Mouse (Mus musculus) heart, embryonic 13.5 days (tissue): ENCODE measurements around the gene Pbx1. TPM values are rescaled to one million over a fixed set of nuclear protein-coding genes. Genes with fewer than 3 reads are reported as not detected.

Experiments
- ATAC-seq: fragments of 200-750 bp; cut with Nextera tagmentation; 2 replicates; pipeline ENCODE4 v1.8.0; 2017; ENCODE audit warnings: moderate TSS enrichment; ENCODE audit not compliant: insufficient number of reproducible peaks, low FRiP score, low TSS enrichment; ENCODE audit errors: extremely low read depth
- H3K27ac ChIP-seq: fragments of 300-500 bp; sonication (generic); replicated peaks from 2 replicates; pipeline ENCODE4 v1.5.1; 2015; ENCODE audit warnings: moderate library complexity, mild to moderate bottlenecking, inconsistent platforms
- H3K27me3 ChIP-seq: fragments of 300-500 bp; sonication (generic); replicated peaks from 2 replicates; pipeline ENCODE4 v1.6.1; 2015; ENCODE audit warnings: mild to moderate bottlenecking, inconsistent platforms
- H3K36me3 ChIP-seq: fragments of 300-500 bp; sonication (generic); 2 replicates; pipeline ENCODE4 v1.6.1; 2015; ENCODE audit warnings: mild to moderate bottlenecking, inconsistent platforms
- H3K4me1 ChIP-seq: fragments of 300-500 bp; sonication (generic); 2 replicates; pipeline ENCODE4 v1.6.1; 2015; ENCODE audit warnings: inconsistent platforms
- H3K4me2 ChIP-seq: fragments of 300-500 bp; sonication (generic); 2 replicates; pipeline ENCODE4 v1.6.1; 2015; ENCODE audit warnings: inconsistent platforms, mild to moderate bottlenecking, moderate library complexity
- H3K4me3 ChIP-seq: fragments of 300-500 bp; sonication (generic); 2 replicates; pipeline ENCODE4 v1.5.1; 2015; ENCODE audit warnings: moderate library complexity, mild to moderate bottlenecking, inconsistent platforms
- H3K9ac ChIP-seq: fragments of 300-500 bp; sonication (generic); 2 replicates; pipeline ENCODE4 v1.6.1; 2015; ENCODE audit warnings: inconsistent platforms, mild to moderate bottlenecking, moderate library complexity
- H3K9me3 ChIP-seq: fragments of 300-500 bp; sonication (generic); 2 replicates; pipeline ENCODE4 v1.6.1; 2016; ENCODE audit warnings: inconsistent platforms
- WGBS: fragments of 180-500 bp; shearing (Covaris S2); methylation state at CpG from one replicate; pipeline ENCODE4 v1.1.7; 2015; ENCODE audit warnings: mixed read lengths; 5-methylcytosine and 5-hydroxymethylcytosine counted together
- polyA plus RNA-seq: library from polyadenylated mRNA; unstranded; fragments of >200 nt; fragmentation: Nextera tagmentation; extraction: Ambion mirVana; gene quantifications from 2 replicates; pipeline ENCODE4 v1.2.1, GENCODE M21; 2015

Pbx1 gene
- polyA plus RNA-seq, 1 experiment from 2014 or later, result 23.2 TPM

- ATAC-seq, result no peak
- WGBS, result 90% methylated on average over 4 of the region's 4 CpGs
- Histone ChIP-seq H3K27ac (no peak overlapping the region), H3K4me3 (no peak overlapping the region), H3K9ac (no peak overlapping the region), H3K4me2 (no peak overlapping the region), H3K27me3 (no peaks in the 10 kb centered on the region), H3K4me1 (peaks cover 6% of the 10 kb centered on the region), H3K36me3 (no peaks in the 10 kb centered on the region), H3K9me3 (no peaks in the 10 kb centered on the region)
Measured at GRCm38 (mm10) chr1:168138669-168139068, 293.4 kb downstream of the Pbx1 start.

- H3K27me3 ChIP-seq, result no peaks in the 10 kb centered on the region
- no peak overlapping the region for H3K9ac ChIP-seq
- no peak overlapping the region for H3K4me2 ChIP-seq
- H3K27ac ChIP-seq, result no peak overlapping the region
- peaks cover 9% of the 10 kb centered on the region for H3K4me1 ChIP-seq
- WGBS, result 82% methylated on average over 5 of the region's 5 CpGs
- H3K4me3 ChIP-seq, result no peak overlapping the region
- H3K9me3 ChIP-seq, result no peaks in the 10 kb centered on the region
- no peaks in the 10 kb centered on the region for H3K36me3 ChIP-seq
- ATAC-seq, result no peak
Measured at GRCm38 (mm10) chr1:168137890-168138289, 294.2 kb downstream of the Pbx1 start.

GRCm38 (mm10) chr1:168135545-168135944, 296.5 kb downstream of the Pbx1 start:
- Histone ChIP-seq H3K4me1 (peaks cover 9% of the 10 kb centered on the region), H3K4me3 (no peak overlapping the region), H3K9ac (no peak overlapping the region), H3K27ac (no peak overlapping the region), H3K4me2 (no peak overlapping the region), H3K27me3 (no peaks in the 10 kb centered on the region), H3K9me3 (no peaks in the 10 kb centered on the region), H3K36me3 (no peaks in the 10 kb centered on the region)
- WGBS, result 66% methylated on average over 7 of the region's 7 CpGs
- no peak for ATAC-seq

- ATAC-seq, result no peak
- no peak overlapping the region for H3K4me3 ChIP-seq
Measured at GRCm38 (mm10) chr1:168133696-168134095, 298.4 kb downstream of the Pbx1 start.

GRCm38 (mm10) chr1:168128004-168128403, 304.1 kb downstream of the Pbx1 start:
- Histone ChIP-seq H3K9me3 (no peaks in the 10 kb centered on the region), H3K27ac (no peak overlapping the region), H3K27me3 (no peaks in the 10 kb centered on the region), H3K4me2 (no peak overlapping the region), H3K9ac (no peak overlapping the region), H3K36me3 (no peaks in the 10 kb centered on the region), H3K4me1 (no peaks in the 10 kb centered on the region), H3K4me3 (no peak overlapping the region)
- WGBS, result 64% methylated on average over 4 of the region's 4 CpGs
- no peak for ATAC-seq

More at GRCm38 (mm10) chr1:168133696-168134095, 298.4 kb downstream of the Pbx1 start:
- Histone ChIP-seq H3K27me3 (no peaks in the 10 kb centered on the region), H3K9me3 (no peaks in the 10 kb centered on the region), H3K9ac (no peak overlapping the region), H3K4me2 (no peak overlapping the region), H3K36me3 (no peaks in the 10 kb centered on the region), H3K27ac (no peak overlapping the region), H3K4me1 (peaks cover 9% of the 10 kb centered on the region)

- H3K36me3 ChIP-seq, result no peaks in the 10 kb centered on the region
- H3K9ac ChIP-seq, result no peak overlapping the region
- H3K27ac ChIP-seq, result no peak overlapping the region
- H3K4me1 ChIP-seq, result no peaks in the 10 kb centered on the region
- no peak for ATAC-seq
- H3K4me2 ChIP-seq, result no peak overlapping the region
- WGBS, result 52% methylated on average over 5 of the region's 5 CpGs
- H3K4me3 ChIP-seq, result no peak overlapping the region
- H3K27me3 ChIP-seq, result no peaks in the 10 kb centered on the region
- H3K9me3 ChIP-seq, result no peaks in the 10 kb centered on the region
Measured at GRCm38 (mm10) chr1:168124643-168125490, 307.2 kb downstream of the Pbx1 start.

GRCm38 (mm10) chr1:168118077-168118476, 314.0 kb downstream of the Pbx1 start:
- no peaks in the 10 kb centered on the region for H3K4me1 ChIP-seq
- no peak overlapping the region for H3K4me2 ChIP-seq

GRCm38 (mm10) chr1:168117367-168117766, 314.7 kb downstream of the Pbx1 start:
- Histone ChIP-seq H3K4me2 (no peak overlapping the region), H3K27me3 (no peaks in the 10 kb centered on the region), H3K9ac (no peak overlapping the region), H3K9me3 (no peaks in the 10 kb centered on the region), H3K36me3 (no peaks in the 10 kb centered on the region), H3K4me3 (no peak overlapping the region), H3K27ac (no peak overlapping the region), H3K4me1 (no peaks in the 10 kb centered on the region)
- 82% methylated on average over 4 of the region's 4 CpGs for WGBS
- ATAC-seq, result no peak

More at GRCm38 (mm10) chr1:168118077-168118476, 314.0 kb downstream of the Pbx1 start:
- H3K36me3 ChIP-seq, result no peaks in the 10 kb centered on the region
- 64% methylated on average over 5 of the region's 5 CpGs for WGBS
- H3K27ac ChIP-seq, result no peak overlapping the region
- H3K9ac ChIP-seq, result no peak overlapping the region
- ATAC-seq, result no peak
- H3K27me3 ChIP-seq, result no peaks in the 10 kb centered on the region
- H3K9me3 ChIP-seq, result no peaks in the 10 kb centered on the region
- no peak overlapping the region for H3K4me3 ChIP-seq

GRCm38 (mm10) chr1:168109797-168110196, 322.3 kb downstream of the Pbx1 start:
- no peak overlapping the region for H3K9ac ChIP-seq
- H3K27ac ChIP-seq, result no peak overlapping the region
- no peaks in the 10 kb centered on the region for H3K36me3 ChIP-seq
- H3K27me3 ChIP-seq, result no peaks in the 10 kb centered on the region
- H3K4me1 ChIP-seq, result no peaks in the 10 kb centered on the region
- ATAC-seq, result no peak
- H3K4me2 ChIP-seq, result no peak overlapping the region
- H3K9me3 ChIP-seq, result no peaks in the 10 kb centered on the region
- 66% methylated on average over 8 of the region's 8 CpGs for WGBS
- H3K4me3 ChIP-seq, result no peak overlapping the region

GRCm38 (mm10) chr1:168103821-168104220, 328.2 kb downstream of the Pbx1 start:
- no peak for ATAC-seq
- Histone ChIP-seq H3K27me3 (no peaks in the 10 kb centered on the region), H3K9ac (no peak overlapping the region), H3K4me1 (no peaks in the 10 kb centered on the region), H3K27ac (no peak overlapping the region), H3K4me3 (no peak overlapping the region), H3K4me2 (no peak overlapping the region), H3K9me3 (peaks cover 5% of the 10 kb centered on the region; the same call in 1 of the 2 replicates), H3K36me3 (no peaks in the 10 kb centered on the region)
- 36% methylated on average over 2 of the region's 2 CpGs for WGBS

GRCm38 (mm10) chr1:168101514-168101913, 330.6 kb downstream of the Pbx1 start:
- H3K9me3 ChIP-seq, result peaks cover 5% of the 10 kb centered on the region; the same call in 1 of the 2 replicates
- H3K27me3 ChIP-seq, result no peaks in the 10 kb centered on the region
- no peak overlapping the region for H3K27ac ChIP-seq
- no peaks in the 10 kb centered on the region for H3K36me3 ChIP-seq
- H3K4me3 ChIP-seq, result no peak overlapping the region
- no peak overlapping the region for H3K4me2 ChIP-seq
- H3K4me1 ChIP-seq, result no peaks in the 10 kb centered on the region
- ATAC-seq, result no peak
- no peak overlapping the region for H3K9ac ChIP-seq
- 52% methylated on average over 3 of the region's 3 CpGs for WGBS

- Histone ChIP-seq H3K9ac (no peak overlapping the region), H3K4me2 (no peak overlapping the region), H3K27ac (no peak overlapping the region), H3K36me3 (no peaks in the 10 kb centered on the region), H3K27me3 (no peaks in the 10 kb centered on the region), H3K4me1 (no peaks in the 10 kb centered on the region), H3K9me3 (peaks cover 5% of the 10 kb centered on the region; the same call in 1 of the 2 replicates), H3K4me3 (no peak overlapping the region)
- 86% methylated on average over 2 of the region's 2 CpGs for WGBS
- no peak for ATAC-seq
Measured at GRCm38 (mm10) chr1:168098806-168099205, 333.3 kb downstream of the Pbx1 start.
